Mouse (Mus musculus) ES-Bruce4 (cell line): ENCODE data around the gene Ppih.

Experiments
- CTCF ChIP-seq: IDR thresholded peaks from one replicate; pipeline ENCODE4 v1.8.1; 2011; ENCODE audit warnings: low read depth, low read length
- POLR2A ChIP-seq: IDR thresholded peaks from one replicate; pipeline ENCODE4 v1.8.1; 2011; ENCODE audit warnings: low read length; ENCODE audit not compliant: insufficient read depth

DNA sequence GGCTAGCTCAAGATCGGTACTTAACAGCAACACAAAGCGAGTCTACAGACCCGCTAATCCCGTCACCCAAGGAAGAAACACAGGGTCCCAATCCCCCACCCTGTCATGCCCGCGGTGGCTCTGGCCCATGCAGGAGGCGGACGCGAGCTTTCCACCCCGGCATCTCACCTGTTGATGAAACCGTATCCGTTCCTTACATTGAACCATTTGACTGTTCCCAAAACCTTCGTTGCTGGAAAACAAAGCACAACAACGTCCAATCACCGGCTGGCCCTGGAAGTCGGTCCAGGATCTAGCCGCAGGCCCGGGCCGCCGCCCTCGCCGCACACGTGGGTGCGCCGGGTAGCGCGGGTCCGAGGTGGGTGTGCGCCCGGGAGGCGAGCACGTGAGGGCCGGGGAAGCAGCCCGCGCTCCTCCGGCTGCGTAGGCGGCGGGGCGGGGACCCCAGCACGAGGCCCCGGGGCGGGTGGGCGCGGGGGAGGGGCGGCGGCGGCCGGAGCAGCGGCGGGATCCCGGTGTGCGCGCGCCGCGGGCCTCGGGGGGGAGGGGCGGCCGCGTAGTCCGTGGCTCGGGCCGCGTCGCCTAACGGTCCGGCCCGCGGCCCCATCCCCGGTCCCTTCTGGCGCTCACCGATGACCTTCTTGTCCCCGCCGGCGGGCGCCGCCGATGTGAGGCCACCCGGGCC, 26.6 kb downstream of the Ppih start:
- no peak for TF ChIP-seq CTCF
- TF ChIP-seq POLR2A = no peak
